Mouse (Mus musculus): ENCODE results near the gene Ccr2.
"Not testable (repeated sequence)": the region's sequence is repeated elsewhere in the genome, so short reads cannot be mapped to it uniquely, and the experiment has no call there.

Gene Ccr2

GRCm38 (mm10) chr9:124101723-124102122 is at the start of gene Ccr2:
Gene Ccr2, plus strand, starts transcription at chr9:124101950.
- no peak for DNase-seq (ENCODE audit: low read depth in 1 of 2, low spot score in 2 of 2)

DNA sequence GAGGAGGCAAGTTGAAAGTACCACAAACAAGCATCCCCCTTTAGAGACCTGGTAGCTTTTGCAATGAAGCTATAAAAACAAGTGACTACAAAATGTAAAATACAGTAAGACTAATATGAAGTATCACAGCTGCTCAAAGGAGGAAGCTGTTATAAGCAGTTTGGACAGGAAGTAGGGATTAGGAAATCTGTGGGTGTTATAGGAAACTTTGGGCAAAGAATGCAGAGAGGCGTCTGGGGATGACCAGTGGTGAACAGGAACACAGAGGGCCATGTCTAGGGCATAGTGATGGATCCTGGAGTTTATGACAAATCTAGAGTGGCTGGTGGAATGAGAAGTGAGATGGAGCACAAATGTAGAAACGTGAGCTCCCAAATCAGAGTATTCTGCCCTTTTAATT is 48.2 kb upstream of the Ccr2 start:
- peak in 1 of 2 experiments; percentile 40 for DNase-seq (ENCODE audit: low read depth in 1 of 2, low spot score in 2 of 2)

DNA sequence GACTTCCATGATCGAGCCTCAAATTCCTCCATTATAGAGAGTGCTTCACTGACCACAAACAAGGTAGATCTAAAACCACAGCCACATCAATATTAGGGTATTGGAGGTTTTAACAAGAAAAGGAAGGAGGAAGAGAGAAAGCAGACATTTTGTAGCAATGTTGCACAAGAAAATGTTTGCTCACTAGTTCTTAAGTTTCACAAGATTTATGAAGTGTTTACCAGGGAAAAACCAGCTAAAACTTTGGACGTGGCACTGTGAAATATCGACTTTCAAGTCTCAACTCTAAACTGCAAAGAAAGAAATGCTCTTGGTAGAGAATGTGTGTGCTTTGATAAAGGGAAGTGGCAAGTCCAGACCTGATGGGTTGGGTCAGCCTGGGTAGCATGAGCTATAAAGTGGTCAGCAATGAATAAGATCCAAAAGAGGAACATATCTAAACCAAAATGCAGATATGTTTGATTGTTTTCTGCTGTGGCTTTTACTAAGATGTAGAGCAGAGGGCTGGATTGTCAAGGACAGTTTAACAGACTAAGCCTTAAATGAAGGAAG is 45.5 kb upstream of the Ccr2 start:
- no peak for DNase-seq (ENCODE audit: low read depth in 1 of 2, low spot score in 2 of 2)

DNA sequence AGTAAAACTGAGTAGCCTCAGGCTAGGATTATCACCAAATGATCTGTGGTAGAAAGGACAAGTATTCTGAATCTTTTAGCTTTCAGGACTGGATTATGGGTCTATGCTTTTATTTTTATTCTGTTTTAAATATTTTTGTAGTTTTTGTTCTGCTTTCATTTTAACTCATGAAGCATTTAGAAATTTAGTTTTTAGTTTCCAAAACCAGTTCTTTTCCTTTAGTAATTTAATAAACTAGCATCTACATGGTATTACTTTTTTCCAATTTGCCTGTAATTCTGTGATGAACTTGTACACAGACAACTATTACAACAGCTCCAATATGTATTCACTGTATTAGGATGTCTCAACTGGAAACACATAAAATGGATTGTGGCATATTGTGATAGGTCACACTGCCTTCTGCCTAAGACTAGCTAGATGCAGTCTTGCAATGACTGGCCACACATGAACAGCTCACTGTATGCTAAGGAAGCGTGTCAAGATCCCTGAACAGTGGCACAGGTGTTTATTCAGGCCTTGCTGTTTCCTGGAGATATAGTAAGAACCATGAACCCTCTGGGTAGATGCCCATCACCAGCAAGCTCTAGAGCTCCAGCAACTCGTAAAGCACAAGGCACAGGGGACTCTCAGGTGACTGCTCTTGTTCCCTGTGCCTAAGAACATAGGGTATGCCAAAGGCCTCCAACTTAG is 41.9 kb upstream of the Ccr2 start:
- DNase-seq (ENCODE audit: low read depth in 1 of 2, low spot score in 2 of 2), result no peak

GRCm38 (mm10) chr9:124061474-124062432 is 40.0 kb upstream of the Ccr2 start:
- DNase-seq (ENCODE audit: low read depth in 1 of 2, low spot score in 2 of 2), result not testable (repeated sequence)

- DNase-seq (ENCODE audit: low read depth in 1 of 2, low spot score in 2 of 2), result no peak
Measured at GRCm38 (mm10) chr9:124066572-124067103, 35.1 kb upstream of the Ccr2 start.

DNA sequence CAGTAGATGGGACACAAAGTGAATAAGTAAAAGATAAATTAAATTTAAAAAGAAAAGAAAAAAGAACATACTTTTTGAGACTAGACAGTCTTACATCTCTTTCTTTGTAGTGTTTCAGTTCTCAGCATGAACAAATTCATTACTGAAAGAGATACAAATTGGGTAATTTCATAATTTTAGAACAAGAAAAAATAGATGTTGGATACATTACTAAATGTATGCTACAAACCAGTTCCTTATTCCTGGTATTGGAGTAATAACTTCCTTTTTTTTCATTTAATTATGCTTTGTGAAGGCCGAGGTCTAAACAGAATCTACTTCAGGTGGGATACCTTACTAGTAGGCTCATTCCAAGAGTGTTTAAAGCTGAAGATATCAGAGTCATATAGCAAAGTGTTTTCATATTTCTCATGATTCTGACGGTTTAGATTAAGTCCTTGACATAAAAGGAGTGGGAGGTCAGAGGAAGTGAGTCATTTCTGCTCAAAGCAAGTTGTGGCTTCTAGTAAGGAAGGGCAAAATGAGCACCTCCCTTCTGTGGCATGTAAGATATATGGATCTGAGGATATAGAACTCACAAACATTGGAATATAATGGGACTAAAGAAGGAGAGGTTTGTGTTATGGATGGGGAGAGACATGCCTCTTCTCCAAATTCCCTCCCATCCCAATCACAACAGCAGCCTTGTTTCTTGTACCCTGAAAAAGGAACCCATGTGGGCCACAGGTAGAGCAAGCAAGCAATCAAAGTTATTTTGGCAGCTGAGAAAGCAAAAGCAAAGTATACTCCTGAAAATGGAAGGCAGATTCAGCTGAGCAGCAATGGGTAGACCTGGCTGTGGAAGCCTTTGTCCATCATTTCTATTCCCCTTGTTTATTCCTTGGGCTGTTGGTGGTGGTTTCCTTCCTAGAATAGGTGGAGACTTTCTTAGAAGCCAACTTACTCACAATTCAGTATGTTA is 33.4 kb upstream of the Ccr2 start:
- no peak for DNase-seq (ENCODE audit: low read depth in 1 of 2, low spot score in 2 of 2)

DNA sequence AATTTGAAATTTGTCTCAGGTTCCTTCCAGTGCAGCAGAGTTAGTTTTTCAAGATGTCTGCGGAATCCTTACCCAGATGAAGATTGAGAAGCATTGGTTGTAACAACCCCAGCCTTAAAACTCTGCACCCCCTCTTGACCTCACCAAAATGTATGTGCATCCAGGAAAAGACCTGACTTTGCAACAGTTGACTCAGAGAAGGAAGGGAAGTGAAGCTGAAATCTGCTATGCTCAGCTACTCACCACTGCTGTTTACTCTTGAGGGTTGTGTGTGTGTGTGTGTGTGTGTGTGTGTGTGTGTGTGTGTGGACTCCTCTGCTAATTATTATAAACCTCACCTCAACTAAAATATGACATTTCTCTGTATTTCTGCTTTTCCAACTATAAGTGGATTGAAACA is 30.2 kb upstream of the Ccr2 start:
- DNase-seq (ENCODE audit: low read depth in 1 of 2, low spot score in 2 of 2), result no peak

- no peak for DNase-seq (ENCODE audit: low read depth in 1 of 2, low spot score in 2 of 2)
Measured at GRCm38 (mm10) chr9:124079803-124080202, 21.9 kb upstream of the Ccr2 start.

- DNase-seq (ENCODE audit: low read depth in 1 of 2, low spot score in 2 of 2), result not testable (repeated sequence)
Measured at GRCm38 (mm10) chr9:124080471-124080870, 21.3 kb upstream of the Ccr2 start.

GRCm38 (mm10) chr9:124090441-124090840 is 11.3 kb upstream of the Ccr2 start:
- no peak for DNase-seq (ENCODE audit: low read depth in 1 of 2, low spot score in 2 of 2)

DNA sequence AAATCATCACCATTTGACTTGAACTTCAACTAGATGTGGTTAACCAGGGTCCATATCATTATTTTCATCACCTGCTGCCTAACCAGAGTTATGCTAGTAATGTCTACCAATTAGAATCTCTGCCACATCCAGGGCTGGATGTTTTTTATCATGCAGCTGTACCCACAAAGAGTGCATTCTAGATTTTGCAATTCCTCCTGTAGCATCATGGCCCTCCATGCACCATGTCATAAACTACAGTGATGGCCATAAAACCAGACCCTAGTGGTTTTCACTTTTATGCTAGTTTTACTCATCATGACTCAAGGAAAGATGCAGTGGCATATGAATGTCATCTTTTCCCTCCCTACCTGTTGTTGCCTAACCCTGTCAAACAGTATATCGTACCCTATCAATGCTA is 2.6 kb upstream of the Ccr2 start:
- DNase-seq (ENCODE audit: low read depth in 1 of 2, low spot score in 2 of 2), result no peak

DNA sequence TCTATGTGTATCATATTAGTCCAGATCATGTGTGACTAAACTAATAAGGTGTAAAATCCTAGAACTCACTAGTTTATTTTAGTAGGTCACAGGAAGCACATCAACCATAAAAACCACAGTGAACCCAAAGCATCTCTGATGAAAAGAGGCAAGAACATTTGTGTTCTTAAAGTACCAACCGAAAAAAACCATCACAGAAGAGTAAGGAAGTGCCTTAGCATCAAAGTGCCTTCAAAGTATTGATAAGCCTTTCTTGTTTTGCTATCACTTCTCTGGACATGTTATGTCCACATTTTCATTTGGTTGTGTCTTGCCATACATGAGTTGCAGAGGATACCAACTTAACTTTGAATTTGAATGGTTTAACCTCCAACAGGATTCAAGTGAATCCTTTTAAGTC is 1.4 kb upstream of the Ccr2 start:
- DNase-seq (ENCODE audit: low read depth in 1 of 2, low spot score in 2 of 2), result no peak

DNA sequence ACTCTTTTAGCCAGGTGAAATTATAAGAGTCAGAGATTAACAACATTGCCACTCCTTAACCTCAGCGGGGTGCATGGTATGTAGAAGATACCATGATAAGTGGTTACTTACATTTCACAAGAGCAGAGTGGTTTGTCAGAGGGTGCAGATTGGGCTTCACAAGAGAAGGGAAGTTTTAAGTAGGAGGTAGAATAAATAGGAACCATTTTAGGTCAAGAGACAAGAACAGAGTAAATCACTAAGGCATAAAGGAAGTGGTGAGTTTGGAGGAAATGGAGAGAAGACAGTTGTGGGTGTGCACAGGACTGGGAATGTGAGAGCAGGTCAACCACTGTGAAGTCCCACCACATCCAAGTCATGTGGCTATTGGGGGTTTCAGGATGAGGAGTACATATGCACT is 1.4 kb downstream of the Ccr2 start:
- DNase-seq (ENCODE audit: low read depth in 1 of 2, low spot score in 2 of 2), result no peak

DNA sequence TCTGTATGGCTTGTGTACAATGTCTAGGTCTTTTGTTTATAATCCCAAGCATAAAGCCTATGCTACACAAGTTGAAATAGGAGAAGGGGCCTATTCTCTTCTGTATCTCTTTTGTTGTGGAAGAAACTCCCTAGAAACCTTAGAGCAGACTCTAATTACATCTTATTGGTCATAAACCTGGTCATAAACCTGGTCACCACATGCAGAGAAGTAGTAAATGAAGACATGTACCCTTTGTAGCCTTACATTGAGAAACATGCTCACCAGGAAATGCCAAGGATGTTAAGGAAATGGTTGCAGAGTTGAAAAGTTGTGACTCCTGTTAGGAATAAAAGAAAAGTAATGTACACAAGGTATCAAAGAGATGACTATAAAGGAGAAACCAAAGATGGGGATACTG is 3.4 kb downstream of the Ccr2 start:
- no peak for DNase-seq (ENCODE audit: low read depth in 1 of 2, low spot score in 2 of 2)

DNA sequence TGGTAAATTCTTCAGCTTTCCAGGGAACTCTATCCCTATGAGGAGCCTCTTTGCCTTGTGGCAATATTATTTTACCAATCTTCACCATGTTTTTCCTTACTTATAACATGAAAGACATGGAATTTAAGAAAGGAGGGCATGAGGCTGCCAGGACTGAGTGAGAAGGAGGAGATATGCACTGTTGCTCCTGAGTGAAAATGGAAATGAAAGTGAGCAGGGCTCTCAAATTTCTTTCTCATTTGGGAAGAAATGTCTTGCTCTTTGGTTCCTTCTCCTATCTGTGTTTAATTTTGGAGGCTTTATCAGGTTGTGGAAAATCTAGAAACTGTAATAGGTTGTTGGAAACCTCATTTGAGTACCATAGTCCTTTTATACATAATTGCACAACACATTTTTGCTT is 5.5 kb downstream of the Ccr2 start:
- no peak for DNase-seq (ENCODE audit: low read depth in 1 of 2, low spot score in 2 of 2)

DNA sequence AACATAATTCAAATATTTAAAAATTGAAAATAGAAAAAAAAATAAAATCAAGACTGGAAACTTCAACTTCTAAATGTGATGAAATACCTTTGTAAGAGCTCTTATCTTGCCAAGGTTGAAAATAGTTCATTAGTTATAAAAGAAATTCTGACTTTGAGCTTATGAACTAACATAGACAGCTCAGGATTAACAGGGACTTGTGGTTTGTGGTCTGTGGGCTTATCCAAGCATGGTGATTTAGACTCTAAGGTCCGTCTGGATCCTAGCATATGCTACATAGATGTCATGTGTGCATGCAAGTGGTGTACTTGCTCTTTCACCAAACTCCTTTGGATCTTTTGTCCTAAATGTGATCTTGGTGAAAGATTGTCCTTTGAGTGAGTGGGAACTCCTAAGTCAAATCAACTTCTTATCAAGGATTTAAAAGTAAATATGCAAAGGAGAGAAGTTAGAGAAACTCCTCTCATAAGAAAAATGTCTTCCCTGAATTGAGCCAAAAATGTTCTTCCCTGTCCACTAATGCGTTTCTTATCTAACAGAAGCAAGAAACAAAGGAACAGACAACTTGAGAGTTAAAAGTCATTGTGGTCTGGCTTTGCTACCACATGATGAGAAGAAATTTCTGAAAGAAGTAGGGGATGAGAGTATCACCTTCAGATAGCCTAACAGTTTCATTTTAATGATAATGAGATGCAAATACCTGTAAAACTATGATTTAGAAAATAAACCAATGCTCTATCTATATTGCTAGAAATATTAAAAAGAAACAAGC is 6.8 kb downstream of the Ccr2 start:
- DNase-seq (ENCODE audit: low read depth in 1 of 2, low spot score in 2 of 2), result no peak

GRCm38 (mm10) chr9:124111997-124112396 is 10.2 kb downstream of the Ccr2 start:
- no peak for DNase-seq (ENCODE audit: low read depth in 1 of 2, low spot score in 2 of 2)

DNA sequence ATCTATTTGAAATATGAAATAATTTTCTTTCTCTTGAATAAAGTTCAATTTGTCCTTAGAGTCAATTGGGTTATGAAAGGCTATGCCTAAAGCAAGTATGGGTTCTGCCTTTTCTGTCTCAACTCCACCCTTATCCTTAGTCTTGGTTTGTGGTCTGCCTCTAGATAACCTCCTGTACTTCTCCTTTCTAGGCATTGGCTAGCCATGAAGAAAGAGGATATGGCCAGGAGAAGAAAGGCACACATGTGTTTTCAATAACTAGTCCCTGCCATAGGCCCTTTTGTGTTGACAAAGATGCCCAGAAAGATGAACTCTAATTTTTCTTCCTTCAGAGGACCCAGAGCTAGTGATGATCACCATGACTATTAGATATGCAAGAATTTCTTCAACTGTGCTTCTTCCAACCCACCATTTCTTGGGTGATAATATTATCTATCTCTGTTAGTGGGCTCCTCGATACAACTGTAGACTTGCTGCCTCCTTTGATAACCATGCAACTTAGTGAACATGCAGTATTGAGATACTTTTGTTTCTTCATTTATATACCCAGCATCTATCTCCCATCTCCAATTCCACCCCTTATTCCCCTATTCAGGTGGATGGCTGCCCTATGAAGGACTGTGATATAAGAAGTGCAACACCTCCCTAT is 11.0 kb downstream of the Ccr2 start:
- DNase-seq (ENCODE audit: low read depth in 1 of 2, low spot score in 2 of 2), result peak in 1 of 2 experiments; percentile 32

All from monocyte, adult 2 months (primary cell).